Mouse (Mus musculus) CH12.LX (cell line): ENCODE measurements around the gene Fxyd2. TPM values are rescaled to one million over a fixed set of nuclear protein-coding genes. Genes with fewer than 3 reads are reported as not detected.

Experiments
- DNase-seq: peaks from one replicate; pipeline ENCODE4 v3.0.0-alpha.2; 2013; ENCODE audit errors: extremely low read depth
- H3K27ac ChIP-seq: 2 replicates; pipeline ENCODE4 v1.5.1; 2012; ENCODE audit warnings: low read depth, mild to moderate bottlenecking, control low read depth, moderate library complexity; ENCODE audit not compliant: insufficient read depth
- H3K27me3 ChIP-seq: replicated peaks from 2 replicates; pipeline ENCODE3; 2012; ENCODE audit warnings: inconsistent platforms
- H3K36me3 ChIP-seq, 2 experiments: replicated peaks in 1 of 2; 2 replicates each; pipeline versions ENCODE3 to v1.6.1; 2012; ENCODE audit warnings: inconsistent platforms in 1 of 2, low read length in 1 of 2, mild to moderate bottlenecking in 1 of 2, mixed read lengths in 1 of 2, moderate library complexity in 1 of 2; ENCODE audit not compliant: control insufficient read depth in 1 of 2, insufficient read depth in 1 of 2
- H3K4me1 ChIP-seq, 2 experiments: 2 replicates each; pipeline ENCODE4 v1.6.1; 2012; ENCODE audit warnings: inconsistent platforms in 1 of 2, moderate library complexity in 1 of 2; ENCODE audit not compliant: insufficient read depth in 2 of 2, control insufficient read depth in 1 of 2
- H3K4me2 ChIP-seq: 2 replicates; pipeline ENCODE4 v1.6.1; 2012; ENCODE audit warnings: low read depth, mild to moderate bottlenecking, control low read depth; ENCODE audit not compliant: poor library complexity, insufficient read depth, severe bottlenecking
- H3K4me3 ChIP-seq, 3 experiments: fragments of 150-350 bp in 1 of 3; sonication (generic) in 1 of 3; replicated peaks in 1 of 3; 2 replicates each; pipeline versions ENCODE3 to v1.5.1; 2011 to 2012; ENCODE audit warnings: low read depth in 2 of 3, low read length in 2 of 3, mild to moderate bottlenecking in 2 of 3, moderate library complexity in 2 of 3, control low read depth in 1 of 3, improper control_type of control experiment in 1 of 3, inconsistent platforms in 1 of 3, mixed read lengths in 1 of 3; ENCODE audit not compliant: poor library complexity in 1 of 3
- H3K79me2 ChIP-seq: replicated peaks from 2 replicates; pipeline ENCODE4 v1.6.1; 2012; ENCODE audit warnings: mild to moderate bottlenecking, moderate library complexity; ENCODE audit not compliant: control insufficient read depth, poor library complexity, insufficient read depth, severe bottlenecking; ENCODE audit errors: extremely low read depth
- H3K9ac ChIP-seq: 2 replicates; pipeline ENCODE4 v1.6.1; 2012; ENCODE audit warnings: low read depth, mild to moderate bottlenecking, control low read depth, moderate library complexity; ENCODE audit not compliant: insufficient read depth
- H3K9me3 ChIP-seq: replicated peaks from 2 replicates; pipeline ENCODE3; 2012; ENCODE audit warnings: low read length, inconsistent platforms, mixed read lengths
- CHD1 ChIP-seq: IDR thresholded peaks from 2 replicates; pipeline ENCODE4 v1.6.1; 2012; ENCODE audit warnings: low read depth, low read length, improper control_type of control experiment, inconsistent platforms
- E2F4 ChIP-seq: IDR thresholded peaks from 2 replicates; pipeline ENCODE4 v1.6.1; 2011; ENCODE audit warnings: low read depth, low read length, improper control_type of control experiment; ENCODE audit not compliant: insufficient replicate concordance
- EP300 ChIP-seq: IDR thresholded peaks from 2 replicates; pipeline ENCODE4 v1.6.1; 2011; ENCODE audit warnings: low read length, improper control_type of control experiment
- HCFC1 ChIP-seq: IDR thresholded peaks from 2 replicates; pipeline ENCODE4 v1.6.1; 2012; ENCODE audit warnings: low read depth, mild to moderate bottlenecking, inconsistent platforms, low read length, improper control_type of control experiment
- JUN ChIP-seq: IDR thresholded peaks from 2 replicates; pipeline ENCODE4 v1.6.1; 2011; ENCODE audit warnings: low read depth, mild to moderate bottlenecking, low read length, improper control_type of control experiment, moderate library complexity; ENCODE audit not compliant: insufficient read depth
- MAFK ChIP-seq: IDR thresholded peaks from 2 replicates; pipeline ENCODE4 v1.6.1; 2011; ENCODE audit warnings: low read length, improper control_type of control experiment; ENCODE audit not compliant: insufficient replicate concordance
- MAX ChIP-seq: IDR thresholded peaks from 2 replicates; pipeline ENCODE4 v1.6.1; 2011; ENCODE audit warnings: low read length, improper control_type of control experiment
- MEF2A ChIP-seq: IDR thresholded peaks from 2 replicates; pipeline ENCODE4 v1.6.1; 2014; ENCODE audit warnings: low read depth, mild to moderate bottlenecking, inconsistent platforms, low read length, improper control_type of control experiment, borderline replicate concordance
- MYC ChIP-seq: IDR thresholded peaks from 2 replicates; pipeline ENCODE4 v1.6.1; 2011; ENCODE audit warnings: low read depth, mild to moderate bottlenecking, improper control_type of control experiment, low read length
- PAX5 ChIP-seq: IDR thresholded peaks from 2 replicates; pipeline ENCODE4 v1.6.1; 2012; ENCODE audit warnings: low read length, inconsistent platforms, mixed read lengths
- RAD21 ChIP-seq: IDR thresholded peaks from 2 replicates; pipeline ENCODE4 v1.6.1; 2011; ENCODE audit warnings: low read depth, mild to moderate bottlenecking, low read length, improper control_type of control experiment, moderate library complexity
- RCOR1 ChIP-seq: conservative IDR thresholded peaks from 2 replicates; pipeline ENCODE4 v1.6.1; 2012; ENCODE audit warnings: low read depth, mild to moderate bottlenecking, inconsistent platforms, low read length, improper control_type of control experiment
- SMC3 ChIP-seq: IDR thresholded peaks from 2 replicates; pipeline ENCODE4 v1.6.1; 2011; ENCODE audit warnings: low read depth, low read length, improper control_type of control experiment
- TCF12 ChIP-seq: IDR thresholded peaks from 2 replicates; pipeline ENCODE4 v1.6.1; 2014; ENCODE audit warnings: low read depth, mild to moderate bottlenecking, inconsistent platforms, low read length, improper control_type of control experiment
- UBTF ChIP-seq: IDR thresholded peaks from 2 replicates; pipeline ENCODE4 v1.6.1; 2012; ENCODE audit warnings: low read depth, mild to moderate bottlenecking, inconsistent platforms, low read length, improper control_type of control experiment, moderate library complexity
- USF1 ChIP-seq: IDR thresholded peaks from 2 replicates; pipeline ENCODE4 v1.6.1; 2014; ENCODE audit warnings: low read depth, mild to moderate bottlenecking, inconsistent platforms, low read length, improper control_type of control experiment
- ZKSCAN1 ChIP-seq: IDR thresholded peaks from 2 replicates; pipeline ENCODE4 v1.6.1; 2012; ENCODE audit warnings: low read depth, inconsistent platforms, low read length, improper control_type of control experiment, borderline replicate concordance
- ZMIZ1 ChIP-seq: IDR thresholded peaks from 2 replicates; pipeline ENCODE4 v1.6.1; 2012; ENCODE audit warnings: low read depth, mild to moderate bottlenecking, inconsistent platforms, low read length, improper control_type of control experiment
- dilution Hi-C: fragments of 300-500 bp; cut with MboI; formaldehyde crosslinking; loops from 2 replicates; pipeline ENCODE4 v1.14.3; 2020; ENCODE audit warnings: low sequenced_read_pairs; ENCODE audit not compliant: extremely low pct_unique_long_range_greater_than_20kb, extremely low pct_ligation_motif_present
- in situ Hi-C: fragments of 300-500 bp; cut with MboI; formaldehyde crosslinking; loops from 3 replicates; pipeline ENCODE4 v1.14.3; 2019; ENCODE audit warnings: low sequenced_read_pairs, low pct_ligation_motif_present, low pct_unique_long_range_greater_than_20kb, mixed read lengths
- polyA plus RNA-seq: library from polyadenylated mRNA; unstranded; fragments of >175 nt; gene quantifications from 2 replicates; pipeline ENCODE4 v1.2.1, GENCODE M21; 2012; ENCODE audit warnings: low read depth; ENCODE audit not compliant: insufficient read length
- total RNA-seq, 2 experiments: library from RNA; depleted of rRNA; stranded (reverse); fragments of 300-350 nt in 1 of 2; fragments of >200 nt in 1 of 2; gene quantifications; 2 replicates each; pipeline ENCODE4 v1.2.3; 2012 to 2014

The Fxyd2 gene
- total and polyA plus RNA-seq, 3 experiments: not detected

- Histone ChIP-seq H3K9me3 (peaks cover 4% of the 10 kb centered on the region), H3K27me3 (no peaks in the 10 kb centered on the region), H3K36me3 (no peaks in the 10 kb centered on the region), H3K4me2 (no peak overlapping the region), H3K4me3 (no peak overlapping the region), H3K79me2 (no peaks in the 10 kb centered on the region), H3K27ac (no peak overlapping the region), H3K4me1 (peaks cover 10 to 44% of the 10 kb centered on the region in 2 experiments), H3K9ac (no peak overlapping the region)
- TF ChIP-seq ZKSCAN1 (no peak), MAX (no peak), JUN (no peak), E2F4 (no peak), UBTF (no peak), TCF12 (no peak), EP300 (no peak), MAFK (no peak), RAD21 (no peak), MEF2A (no peak), SMC3 (no peak), CHD1 (no peak), USF1 (no peak), HCFC1 (no peak), RCOR1 (no peak), PAX5 (no peak), MYC (no peak), ZMIZ1 (no peak)
- DNase-seq: no peak
- dilution Hi-C loops (no loop called here), in situ Hi-C loops (no loop called here)
Measured at GRCm38 (mm10) chr9:45458363-45458762, 58.9 kb downstream of the Fxyd2 start.

Other genes with a start within 250 kb of the Fxyd2 start
- gene BC049352, start 217.7 kb upstream of the Fxyd2 start, total RNA-seq (2012; rRNA removed): not detected in 2 replicates
- not detected in 2 replicates for gene BC049352, start 217.7 kb upstream of the Fxyd2 start, total RNA-seq (2014; rRNA removed)
- gene BC049352, start 217.7 kb upstream of the Fxyd2 start, polyA plus RNA-seq: 0.14 and 0.17 TPM in 2 replicates
- not detected in 2 replicates for gene Tmprss4, start 195.6 kb upstream of the Fxyd2 start, total RNA-seq (2012; rRNA removed)
- not detected in 2 replicates for gene Tmprss4, start 195.6 kb upstream of the Fxyd2 start, total RNA-seq (2014; rRNA removed)
- not detected in 2 replicates for gene Tmprss4, start 195.6 kb upstream of the Fxyd2 start, polyA plus RNA-seq
- gene Il10ra, start 130.5 kb upstream of the Fxyd2 start, total RNA-seq (2012; rRNA removed): 3.4 and 3.9 TPM in 2 replicates
- gene Il10ra, start 130.5 kb upstream of the Fxyd2 start, total RNA-seq (2014; rRNA removed): 3.1 and 3.7 TPM in 2 replicates
- 4.5 and 5.1 TPM in 2 replicates for gene Il10ra, start 130.5 kb upstream of the Fxyd2 start, polyA plus RNA-seq
- not detected in 2 replicates for gene Tmprss13, start 80.6 kb upstream of the Fxyd2 start, total RNA-seq (2012; rRNA removed)
- gene Tmprss13, start 80.6 kb upstream of the Fxyd2 start, total RNA-seq (2014; rRNA removed): not detected in 2 replicates
- gene Tmprss13, start 80.6 kb upstream of the Fxyd2 start, polyA plus RNA-seq: not detected in 2 replicates
- 0.08 TPM in 1 of 2 replicates, not detected in the other for gene Fxyd6, start 29.5 kb upstream of the Fxyd2 start, total RNA-seq (2012; rRNA removed)
- gene Fxyd6, start 29.5 kb upstream of the Fxyd2 start, total RNA-seq (2014; rRNA removed): not detected in 2 replicates
- not detected in 2 replicates for gene Fxyd6, start 29.5 kb upstream of the Fxyd2 start, polyA plus RNA-seq
- not detected in 2 replicates for gene Dscaml1, start 27.0 kb downstream of the Fxyd2 start, total RNA-seq (2012; rRNA removed)
- gene Dscaml1, start 27.0 kb downstream of the Fxyd2 start, total RNA-seq (2014; rRNA removed): not detected in 2 replicates
- not detected in 2 replicates for gene Dscaml1, start 27.0 kb downstream of the Fxyd2 start, polyA plus RNA-seq